Mouse (Mus musculus) gonadal fat pad, adult 2 months (tissue): Measurements from ENCODE around the gene Cdh12. TPM values are rescaled to one million over a fixed set of nuclear protein-coding genes. Genes with fewer than 3 reads are reported as not detected.
"Not testable (repeated sequence)": the region's sequence is repeated elsewhere in the genome, so short reads cannot be mapped to it uniquely, and the experiment has no call there.

Source experiments
- DNase-seq: peaks from one replicate; pipeline ENCODE4 v3.0.0-alpha.2; 2012; ENCODE audit warnings: low read depth
- polyA plus RNA-seq: library from polyadenylated mRNA; depleted of rRNA; stranded (reverse); fragments of >200 nt; gene quantifications from 2 replicates; pipeline ENCODE4 v1.2.3, GENCODE M21; 2012; rRNA removed

Cdh12 gene
- not detected in 2 replicates for polyA plus RNA-seq

DNA sequence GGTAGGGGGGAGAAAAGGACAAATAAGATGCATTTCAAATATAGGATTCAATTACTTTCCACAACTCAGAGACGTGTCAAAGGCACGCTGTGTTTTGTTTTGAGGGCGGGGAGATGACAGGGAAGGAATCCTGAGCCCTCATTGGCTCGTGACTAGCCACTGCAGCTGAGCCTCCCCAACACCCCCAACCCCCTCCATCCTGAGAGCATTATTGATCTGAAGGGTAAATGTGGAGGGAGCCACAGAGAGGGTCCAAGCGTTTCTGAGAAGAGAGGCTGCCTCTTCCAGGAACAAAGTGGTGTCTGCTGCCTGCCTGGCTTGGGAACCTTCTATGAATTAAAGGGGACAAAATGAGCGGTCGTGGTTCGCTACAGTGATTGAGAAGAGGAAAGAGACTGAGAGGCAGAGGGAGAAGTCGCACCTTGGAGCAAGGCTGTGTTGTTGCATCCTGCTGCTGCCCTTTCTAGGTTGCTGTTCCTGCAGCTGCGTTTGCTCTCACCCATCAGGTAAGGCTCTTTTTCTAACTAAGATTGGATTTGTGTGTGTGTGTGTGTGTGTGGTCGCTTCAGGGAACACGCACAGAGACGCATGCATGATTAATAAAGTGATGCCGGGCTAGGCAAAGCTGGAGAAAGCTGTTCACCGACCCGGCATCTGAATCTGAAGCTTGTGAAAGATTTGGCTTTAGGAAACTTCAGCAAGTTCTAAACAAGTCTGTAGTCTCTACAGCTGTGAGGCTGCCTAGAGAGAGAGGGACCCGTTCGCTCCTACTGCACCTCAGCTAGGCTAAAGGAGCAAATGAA is at the start of gene Cdh12:
Cdh12 (plus strand) TSS at position 405 of the 803 bp plus-strand sequence.
- DNase-seq: no peak

DNA sequence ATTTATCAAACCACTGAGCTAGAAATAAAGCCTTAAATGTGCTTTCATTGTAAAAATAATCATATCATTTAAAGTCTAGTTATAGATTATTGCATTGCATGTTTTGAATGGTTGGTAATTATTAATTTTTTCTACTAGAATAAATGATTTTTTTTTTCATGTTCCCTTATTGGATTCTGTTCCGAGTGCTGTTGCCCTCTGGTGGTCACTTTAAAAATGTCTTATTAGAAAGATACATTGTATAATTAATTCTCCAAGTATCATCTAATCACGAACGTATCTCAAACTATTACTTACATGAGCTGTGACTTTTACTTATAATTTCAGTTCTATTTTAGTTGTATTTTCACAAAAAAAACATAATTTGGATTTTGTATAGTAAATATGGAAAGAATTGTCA is 45.5 kb upstream of the Cdh12 start:
- no peak for DNase-seq

DNA sequence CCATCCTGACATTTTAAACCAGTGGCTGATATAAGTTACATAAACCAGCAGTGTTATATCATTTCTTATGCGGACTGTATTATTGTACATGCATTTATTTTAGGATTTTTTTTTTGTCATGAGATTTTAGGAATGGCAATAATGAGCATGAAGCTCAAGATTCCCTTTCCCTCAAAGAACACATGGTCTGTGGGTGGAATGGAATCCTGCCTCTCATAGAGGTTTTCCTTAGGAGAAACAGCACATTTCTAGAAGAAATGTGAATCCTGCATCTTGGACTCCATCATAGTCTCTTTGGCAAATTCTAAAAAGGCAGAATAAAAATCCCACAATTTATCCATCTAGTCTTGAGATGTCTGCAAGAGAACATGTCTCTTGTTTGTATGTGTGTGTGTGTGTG is 35.7 kb upstream of the Cdh12 start:
- no peak for DNase-seq

DNA sequence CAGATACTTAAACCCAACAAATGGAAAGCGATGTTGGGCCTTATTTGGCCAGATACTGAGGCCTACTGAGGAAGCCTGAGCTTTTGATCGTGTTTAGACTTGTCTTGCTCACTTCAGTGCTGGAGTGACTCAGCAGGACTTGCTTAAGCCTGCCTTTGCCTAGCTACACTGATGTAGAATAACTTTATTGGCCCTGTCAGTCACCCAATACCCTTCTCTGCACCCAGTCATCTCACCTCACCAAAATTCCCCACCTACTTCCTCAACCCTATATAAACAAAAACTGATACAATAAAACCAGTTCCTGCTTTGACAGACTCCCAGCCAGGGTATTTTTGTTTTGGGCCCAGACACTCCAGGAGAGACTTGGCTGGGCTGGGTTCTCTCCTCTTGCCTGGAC is 12.7 kb upstream of the Cdh12 start:
- no peak for DNase-seq

DNA sequence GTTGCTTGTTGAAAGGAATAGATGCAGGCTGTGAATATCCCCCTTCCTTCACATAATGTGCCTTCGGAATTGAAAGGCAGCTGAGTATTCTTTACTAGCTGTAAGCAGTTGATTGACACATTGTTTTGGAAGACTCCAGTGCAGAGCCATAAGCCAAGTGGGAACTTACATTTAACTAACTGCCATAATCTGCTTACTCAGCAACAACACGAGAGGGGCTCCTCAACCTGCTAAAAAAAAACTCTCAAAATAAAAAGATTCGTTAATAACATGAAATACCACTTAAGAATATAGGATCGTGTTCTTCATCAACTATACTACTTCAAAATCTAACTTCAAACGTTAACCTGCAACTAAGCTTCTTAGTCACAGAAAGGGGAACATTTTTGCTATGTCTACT is 1.5 kb downstream of the Cdh12 start:
- DNase-seq: no peak

DNA sequence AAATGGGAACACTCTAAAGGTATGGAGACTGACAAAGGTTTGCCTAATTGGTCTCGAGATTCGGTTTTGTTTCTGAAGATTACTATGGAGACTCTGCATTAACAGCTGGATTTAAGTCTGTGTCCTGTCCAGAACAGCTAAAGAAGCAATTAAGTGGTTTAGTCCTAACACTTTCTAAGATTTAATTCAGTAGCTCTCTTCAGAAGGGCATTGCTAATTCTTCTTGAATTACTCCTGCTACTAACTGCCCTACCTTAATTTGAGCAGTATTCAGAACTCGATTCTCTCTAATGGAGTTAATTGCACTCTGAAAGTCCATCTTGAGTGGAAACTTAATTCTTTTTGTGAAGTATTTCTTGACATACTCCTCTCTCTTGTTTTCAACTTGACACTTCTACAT is 9.4 kb downstream of the Cdh12 start:
- no peak for DNase-seq

DNA sequence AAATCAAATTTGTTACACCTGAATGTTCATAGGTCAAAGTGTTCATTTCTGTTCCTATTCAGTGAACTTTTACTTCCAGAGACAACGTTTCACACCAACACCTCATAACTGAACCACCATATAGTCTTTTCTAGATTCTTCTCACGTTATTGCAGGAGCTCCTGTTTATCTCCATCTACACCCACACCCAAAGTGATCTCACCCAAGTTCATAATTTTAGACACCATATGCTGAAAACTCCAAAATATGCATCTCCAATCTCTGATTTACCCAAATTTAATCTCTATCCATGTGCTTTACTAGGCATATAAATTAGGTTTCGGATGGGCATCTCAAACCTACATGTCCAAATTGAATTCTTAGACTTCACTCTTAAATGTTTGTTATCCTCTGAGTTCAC is 13.4 kb downstream of the Cdh12 start:
- DNase-seq: no peak

DNA sequence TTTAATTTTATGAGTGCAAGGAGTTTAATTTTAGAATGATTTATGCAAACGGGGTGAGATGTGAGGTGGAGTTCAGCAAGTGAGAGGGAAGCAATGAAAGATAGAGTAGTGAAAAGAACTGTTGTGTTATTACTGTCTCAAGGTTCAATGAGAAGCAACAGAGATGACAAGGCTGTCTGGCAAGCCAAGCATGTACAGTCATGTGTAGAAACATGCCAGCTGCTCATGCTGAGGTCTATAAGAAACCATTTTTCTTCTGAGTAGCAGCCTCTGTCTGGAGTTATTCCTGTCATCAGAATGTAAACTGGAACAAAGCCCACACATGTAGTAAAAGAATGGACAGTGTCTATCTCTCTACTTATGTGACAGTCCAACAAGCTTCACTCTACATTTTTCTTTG is 14.5 kb downstream of the Cdh12 start:
- DNase-seq: no peak

DNA sequence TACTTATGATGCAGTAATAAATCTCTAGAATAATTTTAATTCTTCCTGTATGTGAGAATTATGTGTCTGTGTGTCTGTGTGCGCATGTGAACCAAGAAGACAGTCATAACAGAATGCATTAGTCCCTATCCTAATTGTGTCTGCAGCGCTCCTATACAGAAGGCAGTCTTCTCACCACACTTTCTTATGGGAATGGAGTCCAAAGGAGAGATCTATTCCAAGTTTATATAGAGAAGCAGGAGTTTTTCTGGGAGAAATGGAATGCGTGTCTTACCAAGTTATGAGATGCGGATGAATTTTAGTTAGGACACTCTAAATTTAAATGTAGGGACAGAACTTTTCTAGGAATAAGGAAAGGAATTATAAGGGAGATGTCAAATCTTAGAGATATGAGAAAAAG is 101.9 kb downstream of the Cdh12 start:
- no peak for DNase-seq

DNA sequence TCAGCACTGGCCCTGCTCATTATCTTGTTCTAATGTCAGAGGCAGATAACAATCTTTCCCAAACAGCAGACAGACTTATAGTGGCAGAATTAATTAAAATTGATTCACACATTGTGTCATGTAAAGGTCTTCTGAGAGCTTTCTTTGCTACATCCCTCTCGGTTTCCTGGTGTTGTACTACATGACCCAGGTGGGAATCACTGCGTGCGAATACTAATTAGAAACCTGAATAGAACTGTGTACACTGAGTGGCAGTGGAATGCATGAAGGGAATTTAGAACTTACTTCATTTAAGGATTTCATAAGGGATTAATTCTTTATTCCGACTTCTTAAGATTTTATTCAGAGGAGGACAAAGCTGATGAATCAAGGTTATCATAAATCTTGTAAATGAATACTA is 121.9 kb downstream of the Cdh12 start:
- DNase-seq: no peak

DNA sequence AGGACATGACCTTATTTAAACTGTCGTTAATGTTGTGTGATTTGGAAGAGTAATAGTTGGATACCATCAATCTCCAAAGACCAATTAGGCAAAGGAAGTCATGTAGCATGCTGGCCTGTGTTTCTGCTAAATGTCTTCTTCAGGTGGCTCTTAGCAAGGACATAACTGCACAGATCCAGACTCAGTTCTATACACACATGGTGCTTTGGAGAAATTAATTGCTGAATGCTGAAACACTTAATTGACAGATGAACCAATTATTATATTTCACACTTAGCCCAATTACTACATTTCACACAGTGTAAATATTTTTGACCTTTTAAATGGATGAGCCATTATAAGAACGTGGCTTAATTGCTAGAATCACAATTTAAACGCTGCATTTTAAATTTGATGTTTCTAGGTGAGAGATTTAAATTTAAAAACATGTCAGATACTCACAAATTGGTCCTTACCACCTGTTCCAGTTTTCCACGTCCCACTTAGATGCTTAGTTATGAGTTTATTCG is 133.6 kb downstream of the Cdh12 start:
- DNase-seq: no peak

DNA sequence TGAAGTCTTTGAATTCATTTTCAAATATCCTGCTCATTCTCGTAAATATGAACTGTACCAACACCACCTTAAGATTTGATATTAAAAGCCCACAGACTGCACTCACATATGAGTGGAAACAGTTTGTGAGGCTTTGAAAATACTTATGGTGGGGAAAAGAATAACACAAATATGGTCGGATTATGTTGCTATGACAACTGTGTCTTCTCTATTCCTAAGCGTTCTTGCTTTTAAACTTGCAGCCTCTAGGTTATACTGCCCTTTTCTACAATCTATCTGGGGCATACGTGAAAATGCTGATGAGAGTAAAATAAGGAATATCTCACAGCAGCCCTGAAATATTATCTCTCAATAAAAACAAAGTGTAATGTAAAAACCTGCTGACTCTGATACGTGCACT is 142.5 kb downstream of the Cdh12 start:
- no peak for DNase-seq

DNA sequence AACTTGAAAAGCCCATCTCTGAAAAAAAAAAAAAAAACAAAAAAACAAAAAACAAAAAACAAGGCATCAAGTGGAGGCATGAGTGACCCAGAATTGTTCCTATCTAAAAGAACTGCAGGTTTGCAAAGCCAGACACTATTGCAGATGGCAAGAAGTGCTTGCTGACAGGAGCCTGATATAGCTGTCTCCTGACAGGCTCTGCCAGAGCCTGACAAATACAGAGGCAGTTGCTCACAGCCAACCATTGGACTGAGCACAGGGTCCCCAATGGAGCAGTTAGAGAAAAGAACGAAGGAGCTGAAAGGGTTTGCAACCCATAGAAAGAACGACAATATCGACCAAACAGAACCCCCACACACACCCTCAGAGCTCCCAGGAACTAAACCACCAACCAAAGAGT is 156.7 kb downstream of the Cdh12 start:
- DNase-seq: not testable (repeated sequence)

DNA sequence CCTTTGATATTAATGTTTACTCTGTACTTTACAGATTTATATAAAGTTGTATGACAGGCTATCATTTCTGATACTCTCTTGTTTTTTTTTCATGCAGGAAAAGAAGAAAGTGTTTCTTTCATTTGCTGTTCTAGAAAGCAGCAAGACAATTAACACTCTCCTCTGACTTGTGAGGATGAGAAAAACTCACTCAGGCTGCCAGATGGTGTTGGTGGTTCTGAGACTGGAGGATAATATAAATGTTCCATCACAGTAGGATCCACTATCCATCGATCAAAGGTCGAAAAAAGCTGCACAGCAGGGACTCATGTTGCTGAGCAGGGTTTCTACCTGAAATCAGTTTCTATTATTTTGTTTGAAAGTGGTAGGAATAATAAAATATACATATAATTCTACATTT is 185.5 kb downstream of the Cdh12 start:
- no peak for DNase-seq

DNA sequence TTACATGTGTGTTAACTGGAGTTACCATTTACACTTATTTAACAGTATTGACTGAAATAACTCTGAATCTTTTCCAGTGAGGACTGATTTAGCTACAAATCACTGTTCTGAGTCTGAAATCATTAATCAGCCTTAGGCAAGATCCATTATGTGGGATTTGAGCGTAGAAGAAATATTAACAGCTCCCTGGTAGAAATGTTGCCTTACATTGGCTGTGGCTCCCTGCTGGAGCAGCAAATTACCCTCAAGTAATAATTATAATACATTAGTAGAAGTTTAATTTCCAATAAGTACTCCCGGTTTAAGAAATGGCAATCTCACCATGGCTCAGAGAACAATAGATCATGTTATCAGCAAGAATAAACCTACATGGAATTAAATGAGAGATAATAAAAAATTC is 190.1 kb downstream of the Cdh12 start:
- no peak for DNase-seq

DNA sequence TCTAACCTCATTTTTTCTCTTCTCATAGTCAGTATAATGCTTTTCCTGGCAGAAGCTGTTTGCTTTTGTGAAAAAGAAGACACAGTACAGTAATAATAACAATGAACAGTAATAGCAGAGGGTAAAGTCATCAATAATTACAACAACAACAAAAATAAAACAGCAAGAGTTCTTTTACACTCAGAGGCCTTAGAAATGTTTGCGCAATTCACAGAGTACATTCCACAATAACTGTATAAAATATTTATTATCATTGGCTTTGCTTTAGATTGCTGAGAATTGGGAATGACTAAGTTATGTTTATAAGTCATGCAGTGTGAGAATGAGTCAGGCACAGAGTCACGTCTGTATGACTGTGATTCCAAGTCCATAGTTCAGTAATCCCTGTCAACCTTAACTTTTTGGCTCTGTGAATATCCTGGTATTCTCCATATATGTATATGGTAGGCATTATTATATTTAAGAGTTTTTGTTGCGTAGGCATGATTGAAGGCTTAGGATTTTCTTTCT is 193.9 kb downstream of the Cdh12 start:
- DNase-seq: no peak

DNA sequence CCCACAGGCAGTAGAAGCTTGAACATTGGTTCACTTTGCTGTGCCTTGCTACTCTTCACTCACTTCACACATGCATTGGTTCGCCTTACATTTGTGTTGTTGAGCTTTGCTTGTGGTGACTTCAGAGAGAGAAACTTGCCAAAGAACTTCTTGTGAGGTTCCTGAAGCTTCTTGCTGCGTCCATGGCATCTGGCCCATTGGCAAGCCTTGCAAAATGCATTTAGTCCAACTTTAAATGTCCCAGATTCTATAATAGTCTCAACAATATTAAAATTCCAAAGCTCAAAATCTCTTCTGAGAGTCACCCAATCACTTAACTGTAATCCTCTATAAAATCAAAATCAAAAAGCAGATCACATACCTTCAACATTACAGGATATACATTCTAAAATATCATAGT is 211.2 kb downstream of the Cdh12 start:
- no peak for DNase-seq

DNA sequence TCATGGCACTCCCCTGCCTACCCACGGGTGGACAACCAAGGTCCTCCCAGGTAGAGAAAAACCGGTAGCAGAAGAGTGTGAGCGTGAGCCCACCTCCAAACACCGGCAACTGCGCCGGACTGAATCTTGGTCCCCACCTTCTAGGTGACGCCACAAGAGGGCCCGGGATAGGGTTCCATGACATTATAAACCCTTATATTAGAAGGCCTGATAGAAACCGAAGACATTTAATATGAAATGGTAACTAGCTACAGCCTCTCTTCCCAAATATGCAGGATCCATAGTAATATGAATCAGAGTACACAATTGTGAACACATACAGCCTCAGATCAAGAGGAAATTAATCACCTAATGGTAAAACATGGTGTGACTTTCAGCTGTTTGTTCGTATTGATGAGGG is 217.6 kb downstream of the Cdh12 start, which contains the start of gene Acot10:
Acot10 (minus strand) TSS at position 101 of the 400 bp plus-strand sequence.
- no peak for DNase-seq

DNA sequence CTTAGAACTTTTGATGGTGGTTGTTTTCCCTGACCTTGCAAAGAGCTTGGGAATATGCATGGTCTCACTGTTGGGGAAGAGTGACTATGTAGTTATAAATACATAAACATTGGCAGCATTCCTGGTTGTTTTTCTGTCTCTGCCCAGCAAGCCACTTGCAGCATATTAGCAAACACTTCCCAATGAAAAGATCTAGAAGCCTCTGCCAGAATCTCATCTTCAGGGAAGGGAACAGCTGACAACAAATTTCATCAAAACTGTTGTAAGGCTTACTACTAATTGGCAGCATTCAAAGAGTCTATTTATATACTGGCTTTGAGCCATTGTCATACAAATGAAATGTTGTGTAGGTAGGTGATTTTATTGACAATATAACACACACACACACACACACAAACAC is 218.3 kb downstream of the Cdh12 start:
- DNase-seq: no peak

DNA sequence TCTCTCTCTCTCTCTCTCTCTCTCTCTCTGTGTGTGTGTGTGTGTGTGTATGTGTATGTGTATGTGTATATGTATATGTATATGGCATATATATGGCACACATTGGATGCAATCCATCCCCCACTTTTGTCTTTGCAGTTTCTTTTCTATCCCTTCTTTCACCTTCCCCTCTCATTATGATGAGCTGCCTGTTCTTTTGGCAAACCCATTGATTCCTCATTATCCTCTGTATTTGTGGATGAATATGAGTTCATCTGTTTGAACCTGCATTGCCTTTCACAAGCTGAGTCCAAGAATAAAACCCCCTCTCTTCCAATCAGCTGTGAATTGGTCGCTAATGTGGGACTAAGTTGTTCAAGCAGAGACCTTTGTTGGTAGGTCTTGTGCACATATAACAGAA is 218.9 kb downstream of the Cdh12 start:
- DNase-seq: no peak

DNA sequence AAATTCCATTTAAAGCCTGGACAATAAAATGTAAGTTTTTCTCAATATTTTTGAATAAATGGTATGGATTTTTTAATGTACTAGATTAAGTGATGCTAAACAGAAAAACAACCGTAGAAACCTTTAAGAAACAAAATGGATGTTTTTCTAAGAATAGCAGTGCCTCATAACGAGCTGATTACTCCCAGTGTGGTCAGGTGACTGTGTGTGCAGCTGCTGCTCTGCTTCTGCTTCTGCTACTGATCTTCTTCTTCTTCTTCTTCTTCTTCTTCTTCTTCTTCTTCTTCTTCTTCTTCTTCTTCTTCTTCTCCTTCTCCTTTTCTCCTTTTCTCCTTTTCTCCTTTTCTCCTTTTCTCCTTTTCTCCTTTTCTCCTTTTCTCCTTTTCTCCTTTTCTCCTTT is 220.4 kb downstream of the Cdh12 start:
- not testable (repeated sequence) for DNase-seq

DNA sequence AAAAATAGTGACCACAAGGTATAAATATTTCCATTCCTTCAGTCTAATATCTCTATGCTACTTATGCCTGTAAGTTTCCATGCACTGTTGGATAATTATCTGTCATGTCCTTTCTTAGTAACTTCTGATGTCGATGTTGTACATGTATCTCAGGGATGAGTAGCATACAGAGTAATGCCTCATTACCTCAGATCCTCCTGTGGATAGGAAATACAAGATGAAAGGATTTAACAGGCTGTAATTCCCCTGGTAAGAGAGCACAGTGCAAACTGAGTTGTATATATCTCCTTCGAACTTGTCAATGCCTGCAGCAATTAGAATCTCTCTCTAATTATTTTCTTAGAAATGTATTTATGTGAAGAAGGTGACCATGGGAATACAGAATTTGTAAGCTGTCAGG is 233.7 kb downstream of the Cdh12 start:
- DNase-seq: no peak

DNA sequence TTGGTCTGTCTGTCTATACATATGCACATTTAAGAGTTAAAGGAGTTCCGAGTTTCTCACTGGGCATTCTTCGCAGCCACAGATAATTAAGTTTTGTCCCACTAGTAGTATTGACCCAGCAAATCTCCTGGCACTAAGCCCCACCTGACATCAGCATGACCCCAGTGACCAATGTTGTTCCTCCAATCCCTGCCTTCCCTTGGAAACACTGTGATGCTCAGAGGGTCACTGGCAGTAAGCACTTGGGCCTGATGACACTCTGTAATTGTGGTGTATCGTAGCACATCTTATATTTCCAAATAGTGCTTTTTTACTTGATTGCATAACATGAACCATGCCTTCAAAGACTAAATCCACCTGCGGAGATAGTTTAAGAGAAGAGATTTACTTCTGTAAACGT is 235.1 kb downstream of the Cdh12 start:
- DNase-seq: no peak

DNA sequence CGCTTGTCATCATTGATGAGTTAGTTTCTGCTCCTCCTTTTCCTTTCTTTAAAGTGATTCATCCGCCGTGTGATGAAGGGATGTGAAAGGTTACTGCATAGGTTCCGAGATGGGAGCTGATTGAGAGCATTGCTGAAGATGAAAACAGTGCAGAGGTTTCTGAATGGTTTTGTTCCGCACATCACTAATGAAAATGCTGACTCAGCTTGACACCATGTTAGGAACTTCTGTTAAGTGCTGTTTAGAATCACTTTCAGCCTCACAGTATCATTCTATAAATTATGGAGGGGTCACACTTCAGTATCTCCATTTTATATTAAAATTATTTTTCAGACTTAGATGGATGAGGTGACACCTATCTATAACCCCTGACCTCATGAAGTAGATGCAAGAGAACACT is 247.2 kb downstream of the Cdh12 start:
- no peak for DNase-seq
